In genomic region chr14:115015299-115015698, GRCm38 (mm10) we compare ENCODE assay signal across 16 mouse cellular contexts.
DNase-seq lines count a peak whose midpoint lies in the region; ATAC-seq and TF ChIP-seq lines count a peak whose summit lies in the region.
"Had no signal": no experiment of that assay in that cellular context is flagged by ENCODE, and none has a peak within 500 bp of the region (broad histone marks: within the 10 kb centered on the region; RNA-seq: fewer than 3 reads in every experiment).

No protein-coding gene starts in this region.

- no peak overlapping the region for H3K27ac ChIP-seq in forebrain, postnatal 0 days (ENCODE audit: low read depth, low read length)
- H3K27ac ChIP-seq in forebrain, embryonic 12.5 days, result no peak overlapping the region
- H3K27ac ChIP-seq in left cerebral cortex, adult 2 months, result no peak overlapping the region
- H3K27ac ChIP-seq: limb, embryonic 12.5 days; macrophage had no signal

- H3K27me3 ChIP-seq in forebrain, postnatal 0 days (ENCODE audit: insufficient read depth, low read length), result no peaks in the 10 kb centered on the region
- H3K27me3 ChIP-seq in forebrain, embryonic 12.5 days, result no peaks in the 10 kb centered on the region
- H3K27me3 ChIP-seq: limb, embryonic 12.5 days had no signal

- H3K4me1 ChIP-seq in forebrain, postnatal 0 days (ENCODE audit: insufficient read depth), result no peaks in the 10 kb centered on the region
- no peaks in the 10 kb centered on the region for H3K4me1 ChIP-seq in forebrain, embryonic 12.5 days
- H3K4me1 ChIP-seq: limb, embryonic 12.5 days had no signal

- WGBS in forebrain, postnatal 0 days, result 35% methylated on average over 5 of the region's 5 CpGs
- WGBS in forebrain, embryonic 12.5 days, result 42% methylated on average over 5 of the region's 5 CpGs

- no peak overlapping the region for H3K9ac ChIP-seq in forebrain, postnatal 0 days
- no peak overlapping the region for H3K9ac ChIP-seq in forebrain, embryonic 12.5 days
- H3K9ac ChIP-seq: limb, embryonic 12.5 days had no signal

- H3K36me3 ChIP-seq in forebrain, postnatal 0 days (ENCODE audit: insufficient read depth), result no peaks in the 10 kb centered on the region
- no peaks in the 10 kb centered on the region for H3K36me3 ChIP-seq in forebrain, embryonic 12.5 days (replicated peaks)
- H3K36me3 ChIP-seq: limb, embryonic 12.5 days had no signal

- no peak for DNase-seq in forebrain, postnatal 0 days
- DNase-seq in left cerebral cortex, adult 2 months (ENCODE audit: extremely low spot score in 1 of 2, low spot score in 2 of 2), result no peak
- DNase-seq in left cerebral cortex, adult 8-10 months (ENCODE audit: low spot score in 2 of 2), result no peak
- DNase-seq in ES-CJ7 (ENCODE audit: low read depth, low spot score), result peak; percentile 8
- no peak for DNase-seq in gastrocnemius, postnatal 36 days
- DNase-seq in heart, postnatal 25 days (ENCODE audit: low spot score), result no peak
- DNase-seq: adrenal gland, adult 2 months; cerebellum, postnatal 36 days; kidney, postnatal 36 days; layer of hippocampus, postnatal 36 days; thymus, postnatal 25 days had no signal

- intact Hi-C loops in left cerebral cortex, adult 2 months (cut with DNase I), result loop anchor here (5.0 kb wide), 1 partner anchor 437 kb away; no protein-coding TSS in a partner anchor
- intact Hi-C loops in gastrocnemius, postnatal 36 days (cut with DNase I), result no loop called here
- intact Hi-C loops in heart, postnatal 25 days (cut with DNase I), result loop anchor here (5.0 kb wide), 1 partner anchor 377 kb away; no protein-coding TSS in a partner anchor

- peak; percentile 37; the same call in 1 of the 2 replicates for ATAC-seq in forebrain, postnatal 0 days
- ATAC-seq in forebrain, embryonic 12.5 days (ENCODE audit: low FRiP score), result no peak
- peak; percentile 65; the same call in 1 of the 2 replicates for ATAC-seq in megakaryocyte-erythroid progenitor cell, adult 5-6 weeks (replicated peaks; ENCODE audit: low FRiP score, low TSS enrichment, poor library complexity, severe bottlenecking)

- 0 out of 2 replicates have a peak, but pooled peaks have one; percentile 34 for TF ChIP-seq CTCF in forebrain, postnatal 0 days (IDR thresholded peaks at IDR 0.05; ENCODE audit: low read depth)
- peak; percentile 19 for TF ChIP-seq CTCF in left cerebral cortex, adult 2 months (IDR thresholded peaks at IDR 0.05)

- H3K9me3 ChIP-seq in forebrain, postnatal 0 days (ENCODE audit: low read length), result no peaks in the 10 kb centered on the region
- no peaks in the 10 kb centered on the region for H3K9me3 ChIP-seq in forebrain, embryonic 12.5 days
- H3K9me3 ChIP-seq: limb, embryonic 12.5 days had no signal

- H3K4me2 ChIP-seq in forebrain, postnatal 0 days (ENCODE audit: low read depth), result no peak overlapping the region
- no peak overlapping the region for H3K4me2 ChIP-seq in forebrain, embryonic 12.5 days
- H3K4me2 ChIP-seq: limb, embryonic 12.5 days had no signal

- no peak overlapping the region for H3K4me3 ChIP-seq in forebrain, postnatal 0 days (ENCODE audit: low read depth, low read length)
- no peak overlapping the region for H3K4me3 ChIP-seq in forebrain, embryonic 12.5 days (replicated peaks)
- H3K4me3 ChIP-seq in left cerebral cortex, adult 2 months, result no peak overlapping the region
- H3K4me3 ChIP-seq: limb, embryonic 12.5 days; myocyte had no signal
